Mouse (Mus musculus): Measurements from ENCODE around the gene Gdpd5. TPM values are rescaled to one million over a fixed set of nuclear protein-coding genes. Genes with fewer than 3 reads are reported as not detected.

Gene Gdpd5
- polyA plus RNA-seq, 1 experiment from 2014 or later, result 24.1 TPM

DNA sequence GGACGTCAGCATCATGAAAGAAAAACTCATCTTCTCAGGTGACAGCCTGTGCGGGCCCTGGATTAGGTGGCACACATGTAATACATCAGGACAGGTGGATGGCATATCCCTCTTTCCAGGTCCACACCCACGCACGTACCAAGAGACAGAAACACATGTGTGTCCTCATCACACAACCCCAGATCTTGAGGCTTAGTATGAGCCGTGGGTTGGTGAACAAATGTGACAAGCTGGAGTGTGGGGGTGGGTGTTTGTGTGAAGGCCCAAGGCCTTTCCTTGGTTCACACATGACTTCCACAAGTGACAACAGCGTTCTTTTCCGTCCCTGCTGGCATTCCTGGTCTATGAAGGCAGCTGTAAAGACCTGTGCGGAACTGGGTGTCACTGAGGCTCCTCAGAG, 77.6 kb downstream of the Gdpd5 start:
- 86% methylated on average over 8 of the region's 8 CpGs for whole genome bisulfite sequencing
- H3K4me2 ChIP-seq (ENCODE audit: low read depth, low read length), result no peak overlapping the region
- no peaks in the 10 kb centered on the region for H3K27me3 ChIP-seq (ENCODE audit: control insufficient read depth, insufficient read depth, low read depth, low read length)
- H3K36me3 ChIP-seq (ENCODE audit: control insufficient read depth, insufficient read depth, low read length), result no peaks in the 10 kb centered on the region; the same call in 1 of the 2 replicates
- H3K27ac ChIP-seq (ENCODE audit: low read length), result no peak overlapping the region
- no peak for ATAC-seq (ENCODE audit: low read depth)
- H3K4me1 ChIP-seq (replicated peaks; ENCODE audit: control insufficient read depth, insufficient read depth, low read length), result no peaks in the 10 kb centered on the region
- H3K9me3 ChIP-seq (ENCODE audit: control insufficient read depth, low read length), result no peaks in the 10 kb centered on the region
- H3K9ac ChIP-seq (ENCODE audit: low read length), result no peak overlapping the region
- no peak overlapping the region for H3K4me3 ChIP-seq (ENCODE audit: low read length)

DNA sequence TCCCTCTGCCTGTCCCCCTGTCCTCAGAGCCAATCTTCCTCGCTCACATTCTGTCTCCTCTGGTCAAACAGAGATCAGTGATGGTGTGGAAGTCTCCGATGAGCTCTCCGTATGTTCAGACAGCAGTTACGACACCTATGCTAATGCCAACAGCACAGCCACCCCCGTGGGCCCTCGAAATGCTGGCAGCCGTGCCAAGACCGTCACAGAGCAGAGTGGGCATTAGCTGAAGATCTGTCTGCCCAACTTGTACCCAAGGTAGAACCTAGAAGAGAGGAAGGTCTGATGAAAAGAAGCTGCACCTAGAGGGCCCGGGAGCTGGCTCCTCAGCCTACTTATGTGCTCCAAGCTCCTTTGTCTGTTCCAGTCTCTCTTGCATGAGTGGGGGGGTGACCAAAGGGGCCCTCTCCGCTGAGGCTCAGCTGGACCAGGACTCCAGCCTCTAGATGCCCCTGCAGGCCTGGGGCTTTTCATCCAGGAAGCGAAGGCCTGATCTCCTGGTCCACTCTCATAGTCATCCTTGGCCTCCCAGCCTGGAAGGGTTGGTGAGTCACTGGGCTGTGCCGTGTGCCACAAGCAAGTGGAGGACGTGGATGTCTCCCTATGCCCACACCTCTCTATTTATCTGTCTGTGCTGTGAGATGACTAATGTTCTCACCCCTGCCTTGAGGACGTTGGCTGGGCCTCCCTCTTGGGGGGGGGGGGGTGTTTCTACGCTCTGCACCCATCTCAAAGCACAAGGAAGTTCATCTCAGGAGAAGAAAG, 78.9 kb downstream of the Gdpd5 start:
- Histone ChIP-seq H3K9ac (ENCODE audit: low read length) (no peak overlapping the region), H3K4me2 (ENCODE audit: low read depth, low read length) (no peak overlapping the region), H3K4me1 (replicated peaks; ENCODE audit: control insufficient read depth, insufficient read depth, low read length) (no peaks in the 10 kb centered on the region), H3K36me3 (ENCODE audit: control insufficient read depth, insufficient read depth, low read length) (no peaks in the 10 kb centered on the region; the same call in 1 of the 2 replicates), H3K27me3 (ENCODE audit: control insufficient read depth, insufficient read depth, low read depth, low read length) (no peaks in the 10 kb centered on the region), H3K27ac (ENCODE audit: low read length) (no peak overlapping the region), H3K4me3 (ENCODE audit: low read length) (no peak overlapping the region), H3K9me3 (ENCODE audit: control insufficient read depth, low read length) (no peaks in the 10 kb centered on the region)
- 86% methylated on average over 15 of the region's 15 CpGs for WGBS
- no peak for ATAC-seq (ENCODE audit: low read depth)

DNA sequence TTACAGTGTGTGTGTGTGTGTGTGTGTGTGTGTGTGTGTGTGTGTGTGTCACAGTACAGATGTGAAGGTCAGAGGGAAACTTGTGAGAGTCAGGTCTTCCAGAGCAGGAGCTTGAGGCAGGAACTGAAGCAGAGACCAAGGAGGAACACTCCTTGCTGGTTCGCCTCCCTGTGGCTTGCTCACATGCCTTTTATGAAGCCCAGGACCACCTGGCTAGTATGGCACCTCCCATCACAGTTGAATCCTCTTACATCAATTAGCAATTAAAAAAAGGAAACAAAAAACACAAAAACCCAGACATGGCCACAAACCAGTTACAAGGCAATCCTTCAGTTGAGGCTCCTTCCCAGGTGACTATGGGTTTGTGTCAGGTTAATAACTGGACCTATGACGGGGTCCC, 81.9 kb downstream of the Gdpd5 start:
- WGBS, result 82% methylated on average over 2 of the region's 2 CpGs
- no peaks in the 10 kb centered on the region; the same call in 1 of the 2 replicates for H3K36me3 ChIP-seq (ENCODE audit: control insufficient read depth, insufficient read depth, low read length)
- H3K27ac ChIP-seq (ENCODE audit: low read length), result no peak overlapping the region
- no peaks in the 10 kb centered on the region for H3K27me3 ChIP-seq (ENCODE audit: control insufficient read depth, insufficient read depth, low read depth, low read length)
- ATAC-seq (ENCODE audit: low read depth), result no peak
- no peaks in the 10 kb centered on the region for H3K9me3 ChIP-seq (ENCODE audit: control insufficient read depth, low read length)
- H3K4me2 ChIP-seq (ENCODE audit: low read depth, low read length), result no peak overlapping the region
- no peak overlapping the region for H3K4me3 ChIP-seq (ENCODE audit: low read length)
- no peak overlapping the region for H3K9ac ChIP-seq (ENCODE audit: low read length)
- peaks cover 20% of the 10 kb centered on the region for H3K4me1 ChIP-seq (replicated peaks; ENCODE audit: control insufficient read depth, insufficient read depth, low read length)

- Histone ChIP-seq H3K4me2 (ENCODE audit: low read depth, low read length) (peak within 1 kb of the TSS; percentile 34; the same call in 1 of the 2 replicates), H3K36me3 (ENCODE audit: control insufficient read depth, insufficient read depth, low read length) (no peaks in the 10 kb centered on the region), H3K27me3 (ENCODE audit: control insufficient read depth, insufficient read depth, low read depth, low read length) (no peaks in the 10 kb centered on the region), H3K27ac (ENCODE audit: low read length) (peak within 1 kb of the TSS; percentile 95; the same call in 1 of the 2 replicates), H3K9ac (ENCODE audit: low read length) (0 out of 2 replicates have a peak within 1 kb of the TSS, but pooled peaks have one; percentile 26), H3K9me3 (ENCODE audit: control insufficient read depth, low read length) (no peaks in the 10 kb centered on the region), H3K4me1 (replicated peaks; ENCODE audit: control insufficient read depth, insufficient read depth, low read length) (peaks cover 29% of the 10 kb centered on the region), H3K4me3 (ENCODE audit: low read length) (0 out of 2 replicates have a peak within 1 kb of the TSS, but pooled peaks have one; percentile 3)
- ATAC-seq (ENCODE audit: low read depth), result no peak
- WGBS, result 24% methylated on average over 8 of the region's 8 CpGs
Observed at GRCm38 (mm10) chr7:99465811-99466210, 84.6 kb downstream of the Gdpd5 start, which contains the start of gene Klhl35. Gene Klhl35, plus strand, starts transcription at chr7:99466004.

GRCm38 (mm10) chr7:99467916-99468282, 86.7 kb downstream of the Gdpd5 start:
- H3K27me3 ChIP-seq (ENCODE audit: control insufficient read depth, insufficient read depth, low read depth, low read length), result no peaks in the 10 kb centered on the region
- H3K36me3 ChIP-seq (ENCODE audit: control insufficient read depth, insufficient read depth, low read length), result peaks cover 7% of the 10 kb centered on the region; the same call in 1 of the 2 replicates
- 14% methylated on average over 11 of the region's 11 CpGs for WGBS
- peaks cover 29% of the 10 kb centered on the region for H3K4me1 ChIP-seq (replicated peaks; ENCODE audit: control insufficient read depth, insufficient read depth, low read length)
- peak overlapping the region; percentile 85 for H3K4me2 ChIP-seq (ENCODE audit: low read depth, low read length)
- H3K4me3 ChIP-seq (ENCODE audit: low read length), result peak overlapping the region; percentile 60
- peak overlapping the region; percentile 95 for H3K27ac ChIP-seq (ENCODE audit: low read length)
- no peaks in the 10 kb centered on the region for H3K9me3 ChIP-seq (ENCODE audit: control insufficient read depth, low read length)
- H3K9ac ChIP-seq (ENCODE audit: low read length), result peak overlapping the region; percentile 74
- peak; percentile 37 for ATAC-seq (ENCODE audit: low read depth)

- 2% methylated on average over 72 of the region's 145 CpGs for WGBS
- Histone ChIP-seq H3K4me1 (replicated peaks; ENCODE audit: control insufficient read depth, insufficient read depth, low read length) (peaks cover 29% of the 10 kb centered on the region), H3K4me3 (ENCODE audit: low read length) (peak overlapping the region; percentile 60), H3K4me2 (ENCODE audit: low read depth, low read length) (peak overlapping the region; percentile 85), H3K27me3 (ENCODE audit: control insufficient read depth, insufficient read depth, low read depth, low read length) (no peaks in the 10 kb centered on the region), H3K27ac (ENCODE audit: low read length) (peak overlapping the region; percentile 95), H3K36me3 (ENCODE audit: control insufficient read depth, insufficient read depth, low read length) (peaks cover 12% of the 10 kb centered on the region), H3K9ac (ENCODE audit: low read length) (peak overlapping the region; percentile 74), H3K9me3 (ENCODE audit: control insufficient read depth, low read length) (no peaks in the 10 kb centered on the region)
- ATAC-seq (ENCODE audit: low read depth), result peak; percentile 84
Observed at GRCm38 (mm10) chr7:99468283-99469132, 87.3 kb downstream of the Gdpd5 start.

DNA sequence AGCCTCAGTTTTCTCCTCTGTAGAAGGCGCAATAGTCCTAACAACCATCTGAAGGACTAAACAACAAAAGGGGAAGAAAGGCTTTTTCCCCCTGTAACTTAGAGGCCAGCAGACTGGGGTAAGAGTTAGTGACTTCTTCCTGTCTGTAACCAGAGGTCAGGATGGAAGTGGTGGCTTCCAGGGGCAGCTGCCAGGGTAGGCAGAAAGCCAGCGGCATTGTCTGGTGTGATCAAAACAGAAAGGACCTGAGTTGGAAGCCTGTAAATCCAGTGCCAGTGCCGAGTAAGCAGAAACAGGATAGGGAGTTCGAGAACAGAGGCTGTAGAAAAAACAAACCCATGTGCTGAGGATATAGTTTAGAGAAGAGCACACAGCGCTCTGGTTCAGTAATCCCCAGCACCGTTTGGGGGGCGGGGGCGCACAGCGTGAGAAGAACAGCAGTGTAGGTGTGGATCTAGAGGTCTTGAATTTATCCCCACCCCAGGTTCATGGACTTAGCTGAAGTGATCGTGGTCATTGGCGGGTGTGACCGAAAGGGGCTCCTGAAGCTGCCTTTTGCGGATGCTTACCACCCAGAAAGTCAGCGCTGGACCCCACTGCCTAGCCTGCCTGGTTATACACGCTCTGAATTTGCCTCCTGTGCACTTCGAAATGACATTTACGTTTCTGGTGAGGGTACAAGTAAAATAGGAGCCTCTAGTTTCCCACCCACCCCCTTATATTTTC, 88.6 kb downstream of the Gdpd5 start:
- Histone ChIP-seq H3K9me3 (ENCODE audit: control insufficient read depth, low read length) (no peaks in the 10 kb centered on the region), H3K4me2 (ENCODE audit: low read depth, low read length) (no peak overlapping the region), H3K27me3 (ENCODE audit: control insufficient read depth, insufficient read depth, low read depth, low read length) (no peaks in the 10 kb centered on the region), H3K9ac (ENCODE audit: low read length) (0 out of 2 replicates have a peak overlapping the region, but pooled peaks have one; percentile 31), H3K27ac (ENCODE audit: low read length) (peak overlapping the region; percentile 95), H3K36me3 (ENCODE audit: control insufficient read depth, insufficient read depth, low read length) (peaks cover 16% of the 10 kb centered on the region), H3K4me3 (ENCODE audit: low read length) (no peak overlapping the region), H3K4me1 (replicated peaks; ENCODE audit: control insufficient read depth, insufficient read depth, low read length) (peaks cover 37% of the 10 kb centered on the region)
- 70% methylated on average over 17 of the region's 17 CpGs for WGBS
- ATAC-seq (ENCODE audit: low read depth), result no peak

GRCm38 (mm10) chr7:99471578-99471977, 90.4 kb downstream of the Gdpd5 start:
- WGBS, result 58% methylated on average over 18 of the region's 18 CpGs
- Histone ChIP-seq H3K4me3 (ENCODE audit: low read length) (no peak overlapping the region), H3K27me3 (ENCODE audit: control insufficient read depth, insufficient read depth, low read depth, low read length) (no peaks in the 10 kb centered on the region), H3K4me1 (replicated peaks; ENCODE audit: control insufficient read depth, insufficient read depth, low read length) (peaks cover 30% of the 10 kb centered on the region), H3K27ac (ENCODE audit: low read length) (no peak overlapping the region), H3K9ac (ENCODE audit: low read length) (no peak overlapping the region), H3K9me3 (ENCODE audit: control insufficient read depth, low read length) (no peaks in the 10 kb centered on the region), H3K4me2 (ENCODE audit: low read depth, low read length) (no peak overlapping the region), H3K36me3 (ENCODE audit: control insufficient read depth, insufficient read depth, low read length) (peaks cover 16% of the 10 kb centered on the region)
- no peak for ATAC-seq (ENCODE audit: low read depth)
